Mouse (Mus musculus) ovary, postnatal 14 days (tissue): ENCODE data around the gene Pnliprp2.
A peak's percentile ranks its signal among the peaks of the same experiment; 100 is the strongest.

Experiments used
- DNase-seq: peaks from one replicate; pipeline ENCODE4 v3.0.0; 2022; ENCODE audit warnings: low spot score

The Pnliprp2 gene

DNA sequence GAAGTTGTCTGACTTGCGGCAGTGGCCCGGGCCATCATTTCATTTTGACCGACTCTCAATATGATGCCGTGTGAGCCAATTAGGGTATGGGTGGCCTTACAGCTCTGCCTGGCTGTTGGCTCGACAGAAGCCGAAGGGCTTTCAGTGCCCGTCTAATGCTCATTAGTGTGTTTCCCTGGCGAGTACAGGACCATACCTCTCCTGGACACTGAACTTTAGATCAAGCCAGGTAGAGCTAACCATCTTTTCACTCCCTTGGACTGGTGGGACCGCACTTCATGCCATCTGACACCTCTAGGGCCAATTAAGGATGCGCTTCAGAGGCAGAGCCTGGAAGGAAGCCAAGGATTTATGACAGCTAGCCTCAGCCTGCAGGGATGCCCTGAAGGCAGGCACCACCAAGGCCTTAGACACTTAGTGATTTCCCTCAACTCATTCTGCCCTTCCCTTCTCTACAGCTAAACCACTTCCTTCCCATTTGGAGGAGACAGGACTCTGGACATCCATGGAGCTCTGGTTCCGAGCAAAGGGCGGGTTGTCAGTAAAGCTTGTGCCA is 35.7 kb downstream of the Pnliprp2 start:
- no peak for DNase-seq

DNA sequence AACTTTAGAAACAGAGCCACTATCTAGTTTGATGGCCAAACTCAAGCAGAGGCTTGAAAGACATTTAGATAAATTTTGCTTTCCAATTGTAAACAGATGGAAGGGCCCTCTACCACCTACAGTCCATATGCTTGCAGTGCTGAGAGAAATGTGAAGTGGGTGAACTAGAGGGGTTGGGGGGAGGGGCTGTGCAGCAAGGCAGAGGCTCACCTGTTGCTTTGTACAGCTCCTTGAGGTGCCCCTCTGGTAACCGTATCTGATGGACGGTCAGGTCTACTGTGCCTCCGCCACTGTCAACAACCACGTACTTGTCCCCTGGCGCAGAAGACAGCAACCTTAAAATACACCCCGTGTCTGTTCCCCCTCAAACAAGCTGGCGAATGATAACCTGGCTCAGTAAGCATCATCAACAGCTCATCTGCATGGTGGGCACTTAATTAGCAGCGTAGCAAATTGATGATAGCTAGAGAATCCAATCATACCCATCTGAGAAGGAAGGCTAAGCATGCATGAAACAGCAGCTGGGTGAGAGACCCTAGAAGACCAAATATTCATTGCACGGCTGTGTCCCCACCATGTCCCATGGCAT is 45.8 kb downstream of the Pnliprp2 start:
- DNase-seq: no peak

DNA sequence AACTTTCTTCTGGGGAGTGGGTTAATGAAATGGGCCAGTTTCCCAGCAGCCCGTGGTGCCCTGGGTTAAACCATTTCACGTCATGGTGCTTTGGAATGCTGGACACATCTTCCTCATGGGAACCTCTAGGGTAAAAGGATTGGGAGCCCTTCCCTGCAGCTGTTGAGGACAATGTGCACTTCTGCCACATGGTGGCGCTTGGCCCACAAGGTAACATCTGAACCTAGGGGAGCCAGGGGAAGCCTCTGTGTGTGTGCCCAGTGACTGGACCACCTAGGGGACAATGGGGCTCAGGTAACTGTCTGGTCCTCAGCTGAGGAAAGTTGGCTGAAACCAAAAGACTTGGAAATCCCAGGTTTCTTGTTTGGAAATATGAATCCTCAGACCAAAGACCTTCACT is 46.8 kb downstream of the Pnliprp2 start:
- peak; percentile 67 for DNase-seq

DNA sequence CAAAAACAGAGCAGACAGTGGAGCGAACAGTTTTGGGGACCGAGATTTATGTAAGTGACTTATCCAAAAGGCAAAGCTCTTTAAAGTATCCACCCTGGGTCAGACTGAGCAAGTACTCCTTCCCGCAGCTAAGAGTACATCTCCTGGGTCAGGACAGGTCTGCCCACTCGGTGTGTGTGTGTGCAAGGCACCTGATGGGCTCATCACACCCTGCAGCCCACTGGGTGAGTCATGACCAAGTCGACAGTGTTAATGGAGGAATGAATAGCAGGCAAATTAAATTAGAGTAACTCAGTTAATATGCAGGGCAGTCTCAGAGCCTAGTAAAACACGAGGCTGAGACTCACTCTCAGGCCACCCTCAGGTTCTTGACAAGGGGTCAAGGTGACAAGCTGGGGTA is 49.3 kb downstream of the Pnliprp2 start:
- DNase-seq: no peak

DNA sequence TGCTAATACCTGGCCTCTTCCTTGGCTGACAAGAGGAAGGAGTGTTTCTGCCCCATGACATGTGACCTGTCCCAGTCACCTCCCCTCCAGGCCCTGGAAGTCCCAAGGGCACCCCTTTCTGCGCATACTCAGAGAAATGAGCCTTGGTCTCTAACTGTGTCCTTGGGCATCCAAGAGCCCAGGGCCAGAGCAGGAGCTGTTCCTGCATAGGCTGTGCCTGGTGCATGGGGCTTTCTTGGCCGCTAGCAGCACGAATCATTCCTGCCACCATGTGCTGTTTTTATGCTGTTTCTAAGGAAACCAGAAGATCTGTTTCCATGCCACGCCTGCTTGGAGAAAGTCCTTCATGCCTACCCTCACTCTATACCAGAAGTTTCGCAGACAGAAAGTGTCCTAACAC is 51.0 kb downstream of the Pnliprp2 start:
- no peak for DNase-seq

DNA sequence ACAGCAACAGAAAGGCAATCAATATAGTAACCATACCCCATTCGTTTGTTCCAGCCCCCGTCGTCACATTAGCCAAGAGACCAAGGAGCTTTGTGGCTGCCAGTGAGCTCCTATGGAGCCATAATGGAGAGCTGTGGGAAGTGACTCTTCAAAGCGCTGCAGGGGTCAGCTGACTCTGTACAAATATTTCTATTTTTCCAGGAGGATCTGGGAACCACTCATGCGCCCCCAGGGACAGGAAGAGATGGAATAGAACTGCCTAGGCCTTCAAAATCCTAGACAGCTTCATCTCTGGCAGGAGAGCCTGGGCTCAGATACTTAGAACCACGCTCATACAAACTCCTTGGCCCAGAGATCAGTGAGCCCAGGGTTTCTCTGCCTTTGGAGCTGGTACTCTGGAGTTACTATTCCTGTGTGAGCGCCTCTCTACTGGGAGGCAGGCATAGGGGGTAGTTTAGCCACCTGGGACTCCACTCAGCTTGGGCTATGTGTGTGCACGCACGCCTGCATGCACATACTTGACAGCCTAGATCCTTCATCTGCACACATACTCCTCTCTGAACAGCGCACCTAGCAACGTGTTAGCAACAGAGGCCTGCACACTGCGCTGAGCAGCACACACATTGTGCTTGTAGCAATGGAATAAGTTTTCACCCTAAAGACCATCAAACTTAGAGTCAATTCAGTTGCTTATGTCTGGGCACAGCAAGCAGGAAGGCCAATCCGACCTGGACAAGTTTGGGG is 55.8 kb downstream of the Pnliprp2 start:
- no peak for DNase-seq

DNA sequence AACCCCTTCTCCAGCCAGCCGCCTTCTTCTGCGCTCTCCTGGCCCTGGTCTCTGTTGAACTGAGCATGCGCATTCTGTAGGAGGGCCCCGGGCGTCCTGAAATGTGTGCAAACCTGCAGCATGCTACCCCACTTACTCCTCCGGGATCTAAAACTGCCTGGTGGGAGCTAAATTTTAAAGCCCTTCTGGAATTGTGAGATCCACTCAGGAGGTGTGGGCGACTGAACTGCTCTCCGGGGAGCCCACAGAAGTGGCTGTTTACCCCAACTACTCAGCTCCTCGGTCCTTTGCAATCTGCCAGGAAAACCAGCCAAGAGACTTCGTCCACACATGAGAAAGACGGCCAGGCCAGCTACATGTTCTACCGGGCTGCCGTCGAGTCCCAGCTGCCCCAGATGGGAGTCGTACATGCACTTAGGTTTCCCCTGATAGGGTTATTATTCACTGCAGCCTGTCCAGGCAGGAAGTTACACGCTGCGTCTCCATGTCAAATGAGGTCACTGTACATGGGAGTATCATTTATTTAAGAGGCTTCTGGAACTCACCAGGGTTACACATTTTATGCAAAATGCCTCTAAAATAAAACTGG is 57.0 kb downstream of the Pnliprp2 start:
- DNase-seq: no peak

DNA sequence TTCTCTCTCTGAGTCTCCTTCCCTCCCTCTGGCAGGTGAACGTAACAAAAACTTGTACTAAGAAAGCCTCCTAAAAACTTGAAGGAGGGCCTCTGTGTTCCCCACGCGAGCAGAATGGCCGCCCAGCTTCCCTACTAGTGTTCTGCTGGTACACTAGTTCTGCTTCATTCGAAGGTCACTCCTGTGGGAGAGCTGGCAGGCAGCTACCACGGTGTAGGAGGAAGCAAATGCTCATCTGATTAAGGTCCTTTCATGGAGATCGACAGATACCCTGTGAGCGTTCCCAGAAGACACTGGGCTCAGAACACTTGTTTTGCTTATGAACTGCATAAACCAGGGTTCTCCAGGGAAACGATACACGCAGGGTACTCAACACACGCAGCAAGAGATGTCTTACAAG is 57.9 kb downstream of the Pnliprp2 start:
- no peak for DNase-seq

DNA sequence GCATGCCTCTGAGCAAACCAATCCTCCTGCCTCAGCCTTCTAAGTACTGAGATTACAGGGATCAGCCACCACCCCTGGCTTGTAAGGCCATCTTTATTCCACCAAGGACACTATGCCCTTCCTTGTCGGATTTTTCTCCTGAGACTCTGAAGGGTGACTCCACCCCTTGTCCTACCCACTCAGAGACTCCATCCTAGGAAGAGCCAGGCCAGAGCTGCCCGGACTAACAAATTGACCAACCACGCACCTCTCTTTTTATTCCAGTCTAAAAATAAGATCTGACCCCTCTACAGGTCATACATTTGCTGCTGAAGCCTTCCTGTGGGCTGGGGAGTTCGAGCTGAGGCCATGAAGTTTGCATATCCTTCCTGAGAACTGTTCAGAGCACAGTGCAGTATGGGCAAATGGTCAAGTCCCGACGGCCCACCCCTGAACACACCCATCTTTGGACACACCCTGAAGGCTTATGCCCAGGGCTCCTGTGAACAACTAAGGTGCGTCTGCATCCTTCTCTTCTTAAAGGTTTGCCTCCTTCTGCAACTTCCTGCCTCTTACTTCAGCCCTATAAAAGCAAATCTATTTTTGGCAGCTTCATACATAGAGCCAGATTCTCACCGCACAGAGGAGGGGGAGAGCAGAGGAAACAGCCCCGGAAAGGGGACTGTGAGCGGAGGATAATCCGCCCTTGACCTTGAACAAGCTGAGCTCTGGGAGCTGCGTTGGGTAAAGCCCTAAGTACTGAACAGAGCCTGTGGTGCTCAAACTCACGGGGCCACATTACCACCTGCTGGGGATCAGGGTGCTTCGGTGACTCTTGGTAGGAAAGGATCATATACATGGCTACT is 59.3 kb downstream of the Pnliprp2 start:
- DNase-seq: no peak

DNA sequence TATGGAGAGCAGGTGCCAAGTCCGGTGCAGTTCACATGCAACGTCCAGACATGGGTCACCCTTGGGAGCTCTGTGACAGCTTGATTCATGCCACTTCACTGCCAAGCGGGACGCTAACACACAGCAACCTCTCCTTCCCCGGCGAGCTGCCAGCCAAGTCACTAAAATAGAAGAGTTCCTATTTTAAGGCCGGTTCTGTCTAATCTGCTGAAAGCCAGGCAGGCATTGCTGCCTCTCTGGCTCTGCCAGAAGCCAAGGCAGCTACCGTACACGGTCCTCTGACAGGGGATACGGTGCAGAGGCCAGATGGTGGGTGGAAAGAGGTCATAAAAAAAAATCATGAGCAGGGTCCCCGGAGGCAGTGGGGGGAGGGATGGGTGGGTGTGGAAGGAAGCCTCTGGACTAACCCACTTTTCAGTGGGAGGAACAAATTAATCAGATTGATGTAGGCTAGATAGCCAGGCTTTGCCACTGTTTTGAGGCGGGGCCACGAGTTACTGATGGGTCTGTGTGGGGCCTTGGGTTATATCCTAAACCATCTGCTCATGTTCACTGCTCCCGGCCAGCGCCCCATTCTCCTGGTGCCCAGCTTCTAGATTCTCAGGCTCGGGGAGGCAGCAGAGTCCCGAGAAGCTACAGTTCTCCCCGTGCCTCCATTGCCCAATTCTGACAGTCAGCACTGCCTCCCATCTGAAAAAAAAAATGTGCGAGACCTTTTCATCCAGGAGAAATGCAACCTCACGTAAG is 63.1 kb downstream of the Pnliprp2 start:
- peak; percentile 22 for DNase-seq

DNA sequence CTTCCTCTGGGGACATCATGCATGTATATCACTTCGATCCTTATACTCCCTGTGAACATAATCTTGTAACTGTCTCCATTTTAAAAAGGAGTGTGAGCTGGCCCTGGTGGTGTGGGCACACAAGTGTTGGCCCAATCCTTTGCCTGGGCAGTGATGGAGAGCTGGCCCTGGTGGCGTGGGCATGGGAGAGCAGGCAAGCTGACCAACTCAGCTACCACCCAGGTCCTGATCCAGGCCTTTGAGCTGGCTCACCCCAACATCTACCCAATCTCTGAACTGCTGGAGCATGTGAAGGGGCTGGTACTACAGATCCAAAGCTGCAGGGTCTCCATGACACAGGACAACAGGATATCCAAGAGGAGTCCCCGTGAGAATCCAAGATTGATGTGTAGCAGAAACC is 63.8 kb downstream of the Pnliprp2 start:
- no peak for DNase-seq

DNA sequence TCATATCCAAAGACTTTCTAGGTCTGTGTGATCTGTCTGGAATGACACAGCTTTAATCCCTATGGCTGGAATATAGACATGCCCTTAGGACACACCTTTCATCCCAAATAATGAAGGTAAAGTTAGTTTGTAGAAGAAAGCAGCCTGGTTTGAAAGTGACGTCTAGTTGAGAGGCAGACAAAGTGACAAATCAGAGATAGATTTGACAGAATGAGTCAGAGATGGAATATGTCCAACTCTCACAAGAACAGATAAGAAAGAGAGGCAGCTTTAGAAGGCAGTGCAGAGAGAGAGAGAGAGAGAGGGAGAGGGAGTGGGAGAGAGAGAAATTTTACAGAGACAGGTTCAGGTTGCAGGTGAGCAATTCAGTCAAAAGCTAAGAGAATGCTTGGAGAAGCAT is 64.8 kb downstream of the Pnliprp2 start:
- DNase-seq: no peak
